Comparison of ENCODE assay signal across 9 mouse cellular contexts in the genomic region with DNA sequence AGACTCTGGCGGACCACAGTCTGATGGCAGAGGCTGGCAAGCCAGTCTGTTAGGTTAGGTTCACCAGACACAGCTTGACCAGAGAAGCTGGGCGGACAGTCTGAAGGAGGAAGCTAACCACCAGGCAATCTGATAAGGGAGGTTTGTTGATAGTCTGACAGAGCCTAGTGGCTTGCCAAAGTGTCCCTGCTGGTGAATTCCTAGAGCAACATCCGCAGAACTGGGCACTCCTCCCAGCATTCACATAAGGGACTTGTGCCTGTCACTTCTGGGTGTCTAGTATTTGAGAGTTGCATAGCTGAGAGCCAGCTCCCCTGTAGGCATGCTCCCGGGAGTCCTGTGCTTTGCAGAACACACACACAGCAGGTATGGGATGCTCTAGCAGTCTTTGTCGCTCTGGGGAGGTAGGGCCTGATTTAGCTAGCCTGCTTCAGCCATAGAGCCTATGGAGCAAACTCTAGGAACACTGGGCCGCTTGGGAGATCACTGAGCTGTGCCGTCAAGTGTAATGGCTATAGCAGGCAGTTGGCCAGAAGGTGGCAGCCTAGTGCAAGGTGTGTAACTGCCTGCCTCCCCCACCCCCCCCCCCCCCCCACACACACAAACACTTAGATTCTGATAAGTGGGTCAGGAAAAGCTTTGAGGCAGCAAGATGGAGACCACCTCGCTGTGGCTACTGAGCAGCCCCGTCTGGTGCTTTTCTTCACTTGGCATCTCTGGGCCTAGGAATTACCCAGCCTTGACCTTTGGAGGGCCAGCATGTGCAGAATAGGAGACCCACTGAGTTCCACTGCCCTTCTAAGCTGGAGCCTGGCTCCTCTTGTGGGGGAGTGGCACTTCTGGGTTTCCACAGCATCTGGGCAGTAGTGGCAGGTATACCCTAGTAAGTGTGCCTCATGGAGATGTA. TPM values are rescaled to one million over a fixed set of nuclear protein-coding genes. Genes with fewer than 3 reads are reported as not detected.
A peak's percentile ranks its signal among the peaks of the same experiment; 100 is the strongest.
DNase-seq lines count a peak whose midpoint lies in the region; ATAC-seq and TF ChIP-seq lines count a peak whose summit lies in the region.
"Had no signal": no experiment of that assay in that cellular context is flagged by ENCODE, and none has a peak within 500 bp of the region (broad histone marks: within the 10 kb centered on the region; RNA-seq: fewer than 3 reads in every experiment).

No protein-coding gene starts in this region.

- peak; percentile 47; the same call in 1 of the 2 replicates for TF ChIP-seq CTCF in brain, embryonic 14.5 days (IDR thresholded peaks at IDR 0.05; ENCODE audit: borderline replicate concordance, extremely low read depth, insufficient read depth, insufficient read length)
- TF ChIP-seq CTCF in intestine, postnatal 0 days (IDR thresholded peaks at IDR 0.05; ENCODE audit: low read depth): peak; percentile 72
- TF ChIP-seq CTCF in stomach, postnatal 0 days (IDR thresholded peaks at IDR 0.05; ENCODE audit: low read depth): peak; percentile 68

- H3K27me3 ChIP-seq in intestine, postnatal 0 days (replicated peaks; ENCODE audit: control insufficient read depth, insufficient read depth, low read length): no peaks in the 10 kb centered on the region
- no peaks in the 10 kb centered on the region for H3K27me3 ChIP-seq in lung, embryonic 16.5 days (ENCODE audit: control insufficient read depth, insufficient read depth, low read depth, low read length)
- no peaks in the 10 kb centered on the region for H3K27me3 ChIP-seq in stomach, postnatal 0 days (ENCODE audit: control insufficient read depth, insufficient read depth, low read length)
- H3K27me3 ChIP-seq: embryonic facial prominence, embryonic 15.5 days; limb, embryonic 12.5 days had no signal

- no peak for TF ChIP-seq POLR2A in brain, embryonic 14.5 days (IDR thresholded peaks at IDR 0.05; ENCODE audit: borderline replicate concordance, extremely low read depth, insufficient read depth, insufficient read length, poor library complexity, severe bottlenecking)

- H3K27ac ChIP-seq in intestine, postnatal 0 days (ENCODE audit: low read depth, low read length): peak overlapping the region; percentile 90
- H3K27ac ChIP-seq in lung, embryonic 16.5 days (ENCODE audit: low read length): no peak overlapping the region
- no peak overlapping the region for H3K27ac ChIP-seq in stomach, postnatal 0 days (replicated peaks)
- H3K27ac ChIP-seq: embryonic facial prominence, embryonic 15.5 days; limb, embryonic 12.5 days had no signal

- peak; percentile 59 for DNase-seq in layer of hippocampus, adult 9-11 months
- DNase-seq in layer of hippocampus, postnatal 36 days: no peak
- DNase-seq in Muller cell, postnatal 12 days (ENCODE audit: inconsistent ontology term): peak; percentile 68
- DNase-seq in brain, embryonic 14.5 days (ENCODE audit: low read depth): peak; percentile 62
- peak; percentile 84 for DNase-seq in stomach, postnatal 0 days (ENCODE audit: low spot score)

- no peaks in the 10 kb centered on the region; the same call in 1 of the 2 replicates for H3K36me3 ChIP-seq in intestine, postnatal 0 days (ENCODE audit: control insufficient read depth, insufficient read depth)
- no peaks in the 10 kb centered on the region for H3K36me3 ChIP-seq in lung, embryonic 16.5 days (ENCODE audit: control insufficient read depth, insufficient read depth, low read length)
- H3K36me3 ChIP-seq in stomach, postnatal 0 days (ENCODE audit: control insufficient read depth, insufficient read depth, low read length): no peaks in the 10 kb centered on the region
- H3K36me3 ChIP-seq: embryonic facial prominence, embryonic 15.5 days; limb, embryonic 12.5 days had no signal

- no peak for ATAC-seq in intestine, postnatal 0 days
- peak; percentile 69 for ATAC-seq in lung, embryonic 16.5 days (ENCODE audit: low read depth)
- ATAC-seq in stomach, postnatal 0 days (ENCODE audit: low FRiP score, low TSS enrichment): no peak

- H3K4me1 ChIP-seq in intestine, postnatal 0 days (replicated peaks; ENCODE audit: control insufficient read depth, insufficient read depth, low read length): peaks cover 14% of the 10 kb centered on the region
- H3K4me1 ChIP-seq in lung, embryonic 16.5 days (replicated peaks; ENCODE audit: control insufficient read depth, insufficient read depth, low read length): peaks cover 3% of the 10 kb centered on the region; the same call in 1 of the 2 replicates
- peaks cover 4% of the 10 kb centered on the region; the same call in 1 of the 2 replicates for H3K4me1 ChIP-seq in stomach, postnatal 0 days (replicated peaks; ENCODE audit: control insufficient read depth, insufficient read depth)
- H3K4me1 ChIP-seq: limb, embryonic 12.5 days had no signal

- TF ChIP-seq EP300 in stomach, postnatal 0 days (optimal IDR thresholded peaks at IDR 0.05): no peak

- H3K9me3 ChIP-seq in intestine, postnatal 0 days (ENCODE audit: control insufficient read depth): no peaks in the 10 kb centered on the region
- H3K9me3 ChIP-seq in lung, embryonic 16.5 days (ENCODE audit: control insufficient read depth, low read length): no peaks in the 10 kb centered on the region
- no peaks in the 10 kb centered on the region for H3K9me3 ChIP-seq in stomach, postnatal 0 days (ENCODE audit: control insufficient read depth, low read length)
- H3K9me3 ChIP-seq: embryonic facial prominence, embryonic 15.5 days; limb, embryonic 12.5 days had no signal

- H3K9ac ChIP-seq in intestine, postnatal 0 days (ENCODE audit: low read depth, low read length): 0 out of 2 replicates have a peak overlapping the region, but pooled peaks have one; percentile 26
- H3K9ac ChIP-seq in lung, embryonic 16.5 days (ENCODE audit: low read length): no peak overlapping the region
- H3K9ac ChIP-seq in stomach, postnatal 0 days (ENCODE audit: low read length): no peak overlapping the region
- H3K9ac ChIP-seq: embryonic facial prominence, embryonic 15.5 days; limb, embryonic 12.5 days had no signal

- H3K4me2 ChIP-seq in intestine, postnatal 0 days (replicated peaks; ENCODE audit: low read depth): peak overlapping the region; percentile 58
- no peak overlapping the region for H3K4me2 ChIP-seq in lung, embryonic 16.5 days (ENCODE audit: low read depth, low read length)
- H3K4me2 ChIP-seq in stomach, postnatal 0 days (replicated peaks; ENCODE audit: low read depth): no peak overlapping the region
- H3K4me2 ChIP-seq: embryonic facial prominence, embryonic 15.5 days; limb, embryonic 12.5 days had no signal

- 40% methylated on average over 9 of the region's 9 CpGs for WGBS in intestine, postnatal 0 days
- WGBS in lung, embryonic 16.5 days: 31% methylated on average over 9 of the region's 9 CpGs
- WGBS in stomach, postnatal 0 days: 52% methylated on average over 9 of the region's 9 CpGs

- H3K4me3 ChIP-seq in intestine, postnatal 0 days (ENCODE audit: low read depth, low read length): no peak overlapping the region
- H3K4me3 ChIP-seq in lung, embryonic 16.5 days (ENCODE audit: low read length): no peak overlapping the region
- H3K4me3 ChIP-seq in stomach, postnatal 0 days (ENCODE audit: low read depth, low read length): no peak overlapping the region
- H3K4me3 ChIP-seq: embryonic facial prominence, embryonic 15.5 days; limb, embryonic 12.5 days had no signal

RNA-seq across cellular contexts. Expression of a gene that starts 2.2 kb away (rescaled TPM):
- 10 to 100 TPM; 10.6 to 17.3 TPM for total RNA-seq in layer of hippocampus, postnatal 36 days (2021)
- polyA plus RNA-seq in brain, embryonic 14.5 days (2012; rRNA removed): 14.2 and 20.9 TPM in 2 replicates
- polyA plus RNA-seq in intestine, postnatal 0 days (2015; fragmentation: Nextera tagmentation; extraction: Ambion mirVana): 68.5 and 83.0 TPM in 2 replicates
- polyA plus RNA-seq in lung, embryonic 16.5 days (2015; fragmentation: Nextera tagmentation; extraction: Ambion mirVana): 18.1 and 18.3 TPM in 2 replicates
- 18.2 and 20.3 TPM in 2 replicates for polyA plus RNA-seq in stomach, postnatal 0 days (2015; fragmentation: Nextera tagmentation; extraction: Ambion mirVana)

RNA-seq across cellular contexts. Expression of a gene that starts 48.2 kb away (rescaled TPM):
- under 1 TPM in 1 of 2 experiments, not detected in 1; 0.42 TPM for total RNA-seq in layer of hippocampus, postnatal 36 days (2021)
- polyA plus RNA-seq in brain, embryonic 14.5 days (2012; rRNA removed): 0.44 and 0.81 TPM in 2 replicates
- polyA plus RNA-seq in intestine, postnatal 0 days (2015; fragmentation: Nextera tagmentation; extraction: Ambion mirVana): 10.6 and 11.2 TPM in 2 replicates
- 26.4 and 27.6 TPM in 2 replicates for polyA plus RNA-seq in lung, embryonic 16.5 days (2015; fragmentation: Nextera tagmentation; extraction: Ambion mirVana)
- polyA plus RNA-seq in stomach, postnatal 0 days (2015; fragmentation: Nextera tagmentation; extraction: Ambion mirVana): 20.2 and 22.0 TPM in 2 replicates

Comparison
In these comparisons a context has a peak if more than half of its experiments do, and no peak if none do; other contexts are left out.
1. DNase-seq: peak in layer of hippocampus, adult 9-11 months (single experiment), Muller cell, postnatal 12 days (single experiment), brain, embryonic 14.5 days (single experiment) and stomach, postnatal 0 days (single experiment); none in layer of hippocampus, postnatal 36 days (0 of 2).
2. Peak in every context shown above with its lines, with median percentiles within 50 percentile points of each other: CTCF ChIP-seq.